Mouse (Mus musculus) adrenal gland, postnatal 36 days (tissue): ENCODE measurements around the gene Mrpl20. TPM values are rescaled to one million over a fixed set of nuclear protein-coding genes. Genes with fewer than 3 reads are reported as not detected.
A peak's percentile ranks its signal among the peaks of the same experiment; 100 is the strongest.
"Not testable (repeated sequence)": the region's sequence is repeated elsewhere in the genome, so short reads cannot be mapped to it uniquely, and the experiment has no call there.

Experiments used
- DNase-seq, 2 experiments: peaks; one replicate each; pipeline ENCODE4 v3.0.0; 2021; ENCODE audit warnings: mixed read lengths in 1 of 2
- total RNA-seq, 2 experiments: library from RNA; stranded (reverse); gene quantifications; 2 replicates each; pipeline ENCODE4 v1.2.3; 2021

Mrpl20 gene
- total RNA-seq, 2 experiments from 2014 or later, result 133 to 141 TPM

- peak; percentile 40 to 67 for DNase-seq
These were observed 21.8 kb upstream of the Mrpl20 start for GRCm38 (mm10) chr4:155780895-155781294.

GRCm38 (mm10) chr4:155783486-155784080, 19.1 kb upstream of the Mrpl20 start:
- DNase-seq, result no peak

GRCm38 (mm10) chr4:155784081-155784701, 18.5 kb upstream of the Mrpl20 start:
- DNase-seq, result peak; percentile 74 to 87

DNA sequence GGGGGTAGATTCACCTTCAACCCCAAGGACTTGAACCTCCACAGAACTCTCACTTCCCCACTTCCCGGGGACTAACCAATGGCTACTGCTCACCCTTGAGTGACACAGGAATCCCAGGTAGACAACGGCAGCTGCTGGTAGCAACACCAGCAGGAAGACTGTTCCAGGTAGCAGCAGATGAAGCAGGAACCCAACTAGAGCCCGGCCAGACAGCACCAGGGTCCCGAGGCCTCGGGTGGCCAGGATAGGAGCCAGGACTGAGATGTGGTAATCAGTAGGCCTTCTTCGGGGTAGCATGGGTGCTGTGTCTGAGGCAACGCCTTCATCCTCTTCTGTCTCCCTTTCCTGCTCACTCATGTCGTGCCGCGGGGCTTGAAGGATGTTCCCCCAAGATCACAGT, 17.4 kb upstream of the Mrpl20 start:
- DNase-seq, result no peak

DNA sequence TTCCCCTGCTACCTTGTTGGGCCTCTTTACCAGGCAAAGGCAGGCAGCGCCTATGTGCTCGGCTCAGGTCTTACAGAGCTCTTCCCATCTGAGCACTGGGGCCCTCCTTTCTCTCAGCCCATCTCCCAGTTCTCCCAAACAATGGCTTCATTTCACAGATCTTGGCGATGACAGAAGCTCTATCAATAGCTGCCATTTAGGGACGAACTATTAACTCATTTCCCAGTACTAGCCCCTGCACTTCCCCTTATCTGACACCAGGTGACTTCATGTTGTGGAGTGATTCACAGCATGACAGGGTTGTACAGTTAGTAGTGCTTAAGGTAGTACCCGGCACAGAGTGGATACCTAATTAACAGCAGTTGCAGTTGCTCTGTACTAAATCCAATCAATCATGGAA, 16.9 kb upstream of the Mrpl20 start, which contains the start of gene Tmem88b:
Gene Tmem88b (minus strand): TSS at position 56 of the 400 bp plus-strand sequence.
- no peak for DNase-seq

DNA sequence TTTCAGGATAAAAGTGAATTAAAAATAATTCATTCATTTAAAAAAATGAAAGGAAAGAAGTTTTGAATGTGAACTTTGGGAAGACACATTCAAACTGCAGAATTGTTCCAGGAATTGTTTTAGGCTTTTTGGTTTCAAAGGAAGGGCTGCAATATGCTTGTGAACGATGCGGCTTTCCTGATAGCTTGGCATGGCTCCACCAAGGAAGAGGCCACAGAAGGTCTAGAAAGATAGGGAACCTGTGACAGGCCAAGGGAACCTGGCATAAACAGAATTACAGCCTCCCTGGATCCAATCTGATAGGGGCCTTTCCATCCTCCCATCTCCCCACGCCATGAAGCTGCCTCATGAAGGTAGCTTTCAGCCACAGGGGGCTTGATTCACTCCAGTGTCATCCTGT, 14.4 kb upstream of the Mrpl20 start:
- DNase-seq, result no peak

DNA sequence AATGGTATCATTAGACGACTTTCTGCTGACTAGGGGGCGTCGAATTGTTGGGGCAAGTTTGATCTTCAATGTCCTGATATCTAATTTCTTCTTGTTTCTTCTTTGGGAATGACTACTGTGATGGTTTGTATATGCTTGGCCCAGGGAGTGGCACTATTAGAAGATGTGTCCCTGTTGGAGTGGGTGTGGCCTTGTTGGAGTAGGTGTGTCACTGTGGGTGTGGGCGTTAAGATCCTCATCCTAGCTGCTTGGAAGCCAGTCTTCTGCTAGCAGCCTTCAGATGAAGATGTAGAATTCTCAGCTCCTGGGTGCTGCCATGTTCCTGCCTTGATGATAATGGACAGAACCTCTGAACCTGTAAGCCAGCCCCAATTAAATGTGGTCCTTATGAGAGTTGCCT, 13.8 kb upstream of the Mrpl20 start:
- DNase-seq, result not testable (repeated sequence)

DNA sequence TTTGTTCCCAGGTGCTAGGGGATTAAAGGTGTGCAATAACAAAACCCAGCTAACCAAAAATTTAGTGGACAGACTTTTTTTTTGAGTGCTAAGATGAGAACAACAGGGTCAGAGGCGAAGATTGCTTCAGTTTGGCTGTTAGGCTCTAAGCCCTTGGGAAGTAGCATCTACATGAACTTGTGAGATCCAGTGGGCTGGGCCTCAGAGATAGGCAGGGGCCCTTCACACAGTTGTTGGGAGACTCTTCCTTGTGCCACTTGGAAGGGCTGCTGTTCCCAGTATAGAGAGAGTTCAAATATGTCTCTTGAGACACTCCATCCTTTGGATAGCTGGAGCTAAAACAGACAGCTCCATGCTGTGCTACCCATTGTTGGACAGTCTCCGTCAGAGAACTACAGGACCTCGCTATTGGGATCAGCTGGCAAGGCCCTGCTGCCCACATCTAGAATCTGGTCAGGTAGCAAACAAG, 12.6 kb upstream of the Mrpl20 start, which contains the start of gene Ankrd65:
Gene Ankrd65 (plus strand): TSS at position 419 of the 469 bp plus-strand sequence.
- no peak for DNase-seq

- no peak for DNase-seq
These were observed 12.0 kb upstream of the Mrpl20 start for GRCm38 (mm10) chr4:155790650-155791161.

DNA sequence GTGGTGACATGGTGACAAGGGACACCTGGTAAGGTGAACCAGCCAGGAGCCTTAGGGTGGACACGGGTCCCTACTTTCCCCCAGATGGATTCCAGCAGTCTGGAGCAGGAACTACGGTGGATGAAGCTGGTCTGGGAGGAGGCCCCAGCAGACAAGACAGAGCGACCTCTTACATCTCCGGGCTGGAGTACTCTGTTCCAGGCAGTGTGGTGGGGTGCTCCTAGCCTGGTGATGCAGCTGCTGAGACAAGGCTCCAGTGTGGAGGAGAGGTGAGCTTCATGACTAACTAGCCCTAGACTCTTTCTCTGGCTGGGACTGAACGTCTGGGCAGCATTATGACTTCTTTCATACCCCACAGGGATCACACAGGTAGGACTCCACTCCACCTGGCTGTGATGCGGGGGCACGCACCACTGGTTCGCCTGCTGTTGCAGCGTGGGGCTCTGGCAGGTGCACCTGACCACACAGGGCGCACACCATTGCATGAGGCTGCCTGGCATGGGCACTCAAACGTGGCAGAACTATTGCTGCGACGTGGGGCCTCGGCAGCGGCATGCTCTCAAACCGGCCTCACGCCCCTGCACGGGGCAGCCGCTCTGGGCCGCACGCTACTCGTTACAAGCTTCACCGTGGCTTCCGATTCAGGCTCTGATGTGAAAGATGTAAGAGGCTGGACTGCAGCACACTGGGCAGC, 11.3 kb upstream of the Mrpl20 start:
- no peak for DNase-seq

- DNase-seq, result no peak
These were observed 8.9 kb upstream of the Mrpl20 start for GRCm38 (mm10) chr4:155793730-155794129.

DNA sequence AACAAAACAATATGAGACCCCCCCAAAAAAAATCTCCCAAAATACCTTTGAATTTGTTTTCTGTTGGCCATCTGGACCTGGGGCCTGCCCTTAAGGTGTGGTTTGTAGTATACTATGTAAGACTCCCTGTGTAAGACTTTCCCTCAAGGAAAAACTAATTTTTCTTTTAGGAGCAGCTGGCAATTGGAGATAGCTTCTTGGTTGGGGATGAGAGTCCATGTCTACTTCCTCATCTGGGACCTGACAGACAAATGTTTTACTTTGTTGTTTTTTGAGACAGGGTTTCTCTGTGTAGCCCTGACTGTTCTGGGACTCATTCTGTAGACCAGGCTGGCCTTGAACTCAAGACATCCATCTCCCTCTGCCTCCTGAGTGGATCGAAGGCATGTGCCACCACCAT, 603 bp upstream of the Mrpl20 start:
- DNase-seq, result no peak

DNA sequence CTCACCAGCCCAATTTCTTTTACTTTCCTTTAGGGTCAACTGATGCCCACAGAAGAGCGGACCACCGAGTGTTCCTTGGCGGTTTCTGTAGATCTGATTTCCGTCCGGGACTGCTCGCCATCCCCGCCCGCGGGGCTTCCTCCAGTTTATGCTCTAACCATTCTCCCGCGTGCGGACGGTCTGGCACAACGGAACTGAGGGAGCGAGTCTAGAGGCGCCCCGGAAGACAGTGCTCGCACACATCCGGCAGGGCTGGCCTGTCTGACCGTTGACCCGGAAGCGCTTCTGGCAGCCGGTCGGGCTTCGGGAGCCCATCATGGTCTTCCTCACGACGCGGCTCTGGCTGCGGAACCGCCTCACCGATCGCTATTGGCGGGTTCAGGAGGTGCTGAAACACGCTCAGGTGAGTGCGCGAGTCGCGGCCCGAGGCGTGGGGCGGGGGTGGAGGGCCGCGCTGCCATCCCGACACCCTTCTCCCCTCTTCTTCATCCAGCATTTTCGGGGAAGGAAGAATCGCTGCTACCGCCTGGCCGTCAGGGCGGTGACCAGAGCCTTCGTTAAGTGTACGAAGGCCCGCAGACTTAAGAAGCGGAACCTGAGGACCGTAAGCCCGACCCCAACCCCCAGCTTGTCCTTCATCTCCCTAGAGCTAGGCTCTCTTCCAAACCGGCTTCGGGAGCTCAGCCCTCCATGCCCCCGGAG, 813 bp downstream of the Mrpl20 start:
- peak; percentile 96 to 97 for DNase-seq

DNA sequence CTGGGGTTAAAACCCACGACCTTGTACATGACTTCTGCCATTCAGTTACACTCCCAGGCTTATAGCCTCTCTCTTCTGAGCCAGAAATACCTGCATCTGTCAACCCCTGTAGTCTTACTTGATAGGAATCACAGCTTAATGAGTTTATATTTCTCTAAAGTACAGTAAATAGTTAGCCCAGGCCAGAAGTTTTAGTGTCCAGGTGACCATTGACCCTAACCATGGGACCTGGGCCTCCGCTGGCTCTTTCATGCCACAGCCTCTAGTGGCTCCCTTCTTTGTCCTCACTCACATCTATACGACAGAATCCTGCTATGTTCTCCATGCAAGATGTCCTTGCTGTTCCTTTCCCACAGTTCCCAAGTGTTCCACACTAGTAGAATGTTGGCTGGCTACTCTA, 5.2 kb downstream of the Mrpl20 start:
- DNase-seq, result no peak

GRCm38 (mm10) chr4:155811929-155812664, 9.4 kb downstream of the Mrpl20 start, which contains the start of gene Ccnl2:
Gene Ccnl2 (plus strand): TSS chr4:155812489.
- peak; percentile 95 to 96 for DNase-seq

DNA sequence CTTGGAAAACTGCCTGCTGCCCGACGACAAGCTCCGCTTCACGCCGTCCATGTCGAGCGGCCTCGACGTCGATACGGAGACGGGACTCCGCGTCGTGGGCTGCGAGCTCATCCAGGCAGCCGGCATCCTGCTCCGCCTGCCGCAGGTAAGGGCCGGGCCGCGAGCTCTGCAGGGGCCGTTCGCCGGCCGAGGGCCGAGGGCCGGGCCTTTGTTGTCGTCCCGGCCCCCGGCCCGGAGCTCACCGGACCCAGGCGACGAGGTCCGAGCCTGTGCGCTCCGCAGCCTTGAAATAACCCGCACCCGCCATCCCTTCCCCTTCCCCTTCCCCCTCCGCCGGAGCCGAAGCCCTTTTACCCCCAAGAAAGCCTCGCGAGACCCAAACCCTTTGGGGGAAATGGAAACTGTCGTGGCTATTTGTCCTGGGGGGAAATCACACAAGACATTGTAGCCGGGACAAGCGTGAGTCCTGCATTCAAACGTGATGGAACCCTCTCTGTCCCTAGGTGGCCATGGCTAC, 10.0 kb downstream of the Mrpl20 start:
- DNase-seq, result peak; percentile 34 to 58

- DNase-seq, result no peak
These were observed 14.9 kb downstream of the Mrpl20 start for GRCm38 (mm10) chr4:155817533-155817932.

- DNase-seq, result peak in 1 of 2 experiments; percentile 46
These were observed 18.3 kb downstream of the Mrpl20 start for GRCm38 (mm10) chr4:155821025-155821424.

DNA sequence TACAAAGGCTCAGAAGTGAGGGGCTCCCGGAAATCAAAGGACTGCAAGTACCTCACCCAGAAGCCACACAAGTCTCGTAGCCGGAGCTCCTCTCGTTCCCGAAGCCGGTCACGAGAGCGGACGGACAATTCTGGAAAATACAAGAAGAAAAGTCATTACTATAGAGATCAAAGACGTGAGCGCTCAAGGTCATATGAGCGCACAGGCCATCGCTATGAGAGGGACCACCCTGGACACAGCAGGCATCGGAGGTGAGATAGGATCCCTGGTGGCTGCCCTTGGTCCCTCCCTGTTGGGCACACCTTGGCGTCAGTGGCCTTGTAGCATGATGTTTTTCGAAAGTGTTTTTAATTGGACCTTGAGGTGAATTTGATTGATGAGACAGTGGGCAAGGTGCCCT, 20.8 kb downstream of the Mrpl20 start:
- DNase-seq, result peak; percentile 32 to 41

DNA sequence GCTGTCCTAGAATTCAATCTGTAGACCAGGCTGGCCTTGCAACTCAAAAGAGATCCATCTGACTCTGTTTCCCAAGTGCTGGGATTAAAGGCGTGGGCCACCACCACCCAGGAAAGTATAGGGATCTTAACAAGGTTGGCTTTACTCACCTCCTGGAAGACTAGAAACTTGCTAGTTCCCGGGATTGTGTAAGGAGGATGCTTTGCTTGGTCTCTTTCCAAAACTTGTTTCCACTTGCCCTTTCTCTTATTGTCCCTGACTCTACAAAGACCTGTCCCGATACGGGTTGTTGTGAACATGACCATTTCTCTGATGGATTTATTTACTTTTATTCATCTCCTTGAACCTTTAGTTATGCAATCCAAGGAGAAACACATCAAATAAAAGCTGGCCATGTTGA, 27.2 kb downstream of the Mrpl20 start:
- DNase-seq, result no peak

DNA sequence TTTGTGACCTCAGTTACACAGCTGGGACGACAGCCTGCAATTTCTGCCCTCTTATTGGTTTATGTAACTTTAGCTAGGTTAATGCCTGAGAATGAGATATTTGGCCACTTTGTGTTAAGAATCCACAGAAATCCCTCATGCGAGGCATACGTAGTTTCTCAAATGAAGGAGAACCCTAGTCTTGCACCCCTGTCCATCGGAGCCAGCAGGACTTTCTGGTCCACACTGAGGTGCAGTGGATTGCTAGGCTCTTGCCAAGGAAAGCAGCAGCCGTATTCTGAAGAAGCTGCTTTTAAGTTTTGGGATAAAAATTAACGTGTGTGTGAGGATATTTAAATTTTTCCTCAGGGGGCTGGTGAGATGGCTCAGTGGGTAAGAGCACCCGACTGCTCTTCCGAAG, 27.9 kb downstream of the Mrpl20 start:
- no peak for DNase-seq
